Mouse (Mus musculus) embryonic facial prominence, embryonic 11.5 days (tissue): ENCODE measurements at regions not wholly inside any gene's neighbourhood (a gene's known extent, or its start where the extent isn't known, plus 50 kb on each side); places are given as distances from the start of the nearest gene placed in this dataset.

Experiments
- ATAC-seq: fragments of 200-750 bp; cut with Nextera tagmentation; replicated peaks from 2 replicates; pipeline ENCODE4 v1.8.0; 2017; ENCODE audit warnings: low read depth; ENCODE audit not compliant: insufficient number of reproducible peaks, low FRiP score, low TSS enrichment
- DNase-seq: peaks from one replicate; pipeline ENCODE4 v3.0.0-alpha.2; 2015; ENCODE audit warnings: low spot score
- H3K27ac ChIP-seq: fragments of 300-500 bp; sonication (generic); replicated peaks from 2 replicates; pipeline ENCODE4 v1.5.1; 2014; ENCODE audit warnings: mild to moderate bottlenecking, low read depth, low read length, control low read depth
- H3K27me3 ChIP-seq: fragments of 300-500 bp; sonication (generic); 2 replicates; pipeline ENCODE4 v1.6.1; 2014; ENCODE audit warnings: mild to moderate bottlenecking, low read length, moderate library complexity, mixed read lengths; ENCODE audit not compliant: control insufficient read depth, insufficient read depth
- H3K36me3 ChIP-seq: fragments of 300-500 bp; sonication (generic); replicated peaks from 2 replicates; pipeline ENCODE4 v1.6.1; 2014; ENCODE audit warnings: low read depth, mild to moderate bottlenecking, low read length, moderate library complexity, mixed read lengths; ENCODE audit not compliant: control insufficient read depth, insufficient read depth
- H3K4me1 ChIP-seq: fragments of 300-500 bp; sonication (generic); 2 replicates; pipeline ENCODE4 v1.6.1; 2014; ENCODE audit warnings: low read length, mixed read lengths; ENCODE audit not compliant: control insufficient read depth, insufficient read depth
- H3K4me2 ChIP-seq: fragments of 300-500 bp; sonication (generic); 2 replicates; pipeline ENCODE4 v1.6.1; 2014; ENCODE audit warnings: low read depth, mild to moderate bottlenecking, control low read depth, low read length, moderate library complexity
- H3K4me3 ChIP-seq: fragments of 300-500 bp; sonication (generic); 2 replicates; pipeline ENCODE4 v1.5.1; 2014; ENCODE audit warnings: low read depth, low read length, control low read depth
- H3K9ac ChIP-seq: fragments of 300-500 bp; sonication (generic); replicated peaks from 2 replicates; pipeline ENCODE4 v1.6.1; 2014; ENCODE audit warnings: mild to moderate bottlenecking, control low read depth, low read length
- H3K9me3 ChIP-seq: fragments of 300-500 bp; sonication (generic); replicated peaks from 2 replicates; pipeline ENCODE4 v1.6.1; 2016; ENCODE audit warnings: mild to moderate bottlenecking, low read length, inconsistent platforms, mixed read lengths; ENCODE audit not compliant: control insufficient read depth
- WGBS: fragments of 180-500 bp; shearing (Covaris S2); extraction: QIAGEN DNeasy Blood & Tissue Kit; methylation state at CpG from one replicate; pipeline ENCODE4 v1.1.7; 2014; 5-methylcytosine and 5-hydroxymethylcytosine counted together

DNA sequence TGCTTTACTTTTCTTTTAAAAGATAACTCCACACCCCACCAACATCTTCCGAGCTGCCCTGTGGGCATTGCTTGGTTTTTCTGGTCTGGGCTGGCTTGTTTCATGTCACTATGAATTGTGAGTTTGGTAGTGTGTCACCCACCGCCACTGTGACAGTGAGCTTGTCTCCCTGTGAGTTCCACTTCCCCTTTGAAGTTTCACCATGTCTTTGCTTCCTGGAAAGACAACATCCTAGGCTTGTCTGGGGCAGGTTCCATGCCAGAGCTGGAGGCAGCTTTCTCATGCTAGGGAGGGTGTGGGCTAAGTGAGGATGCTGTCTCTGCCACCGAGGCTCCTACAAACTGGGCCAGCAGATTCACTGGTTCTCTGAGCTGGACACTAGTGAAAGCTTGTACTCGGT, 188.6 kb upstream of the Mvb12b start:
- Histone ChIP-seq H3K27me3 (no peaks in the 10 kb centered on the region), H3K9me3 (no peaks in the 10 kb centered on the region), H3K9ac (no peak overlapping the region), H3K4me3 (no peak overlapping the region), H3K27ac (no peak overlapping the region), H3K4me1 (no peaks in the 10 kb centered on the region), H3K4me2 (no peak overlapping the region), H3K36me3 (no peaks in the 10 kb centered on the region)
- ATAC-seq (no peak), DNase-seq (no peak)
- 78% methylated on average over 4 of the region's 4 CpGs for whole genome bisulfite sequencing

GRCm38 (mm10) chr2:34074066-34074465, 186.3 kb upstream of the Mvb12b start:
- Histone ChIP-seq H3K9me3 (no peaks in the 10 kb centered on the region), H3K27ac (no peak overlapping the region), H3K4me3 (no peak overlapping the region), H3K4me1 (no peaks in the 10 kb centered on the region), H3K27me3 (no peaks in the 10 kb centered on the region), H3K36me3 (no peaks in the 10 kb centered on the region), H3K4me2 (no peak overlapping the region), H3K9ac (no peak overlapping the region)
- no peak for ATAC-seq
- 72% methylated on average over 3 of the region's 3 CpGs for WGBS
- no peak for DNase-seq

DNA sequence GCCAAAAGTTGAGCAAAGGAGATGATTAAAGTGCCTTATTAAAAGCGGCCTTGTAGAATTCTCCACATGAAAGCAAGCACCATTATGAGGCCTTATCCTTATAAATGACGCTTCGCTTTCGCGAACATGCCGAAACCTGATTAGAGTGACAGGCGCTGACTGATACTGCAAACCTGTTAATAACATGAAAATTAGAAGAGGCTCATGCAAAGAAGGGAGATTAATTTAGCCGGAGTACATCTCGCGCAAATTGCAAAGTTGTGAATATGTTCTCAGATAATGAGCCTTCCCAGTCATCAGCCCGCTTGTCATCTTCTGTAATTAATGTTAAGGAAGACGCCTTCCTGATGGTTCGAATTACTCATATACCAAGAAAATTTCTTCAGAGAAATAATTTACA, 177.8 kb upstream of the Mvb12b start:
- H3K4me3 ChIP-seq = no peak overlapping the region
- no peaks in the 10 kb centered on the region for H3K36me3 ChIP-seq
- ATAC-seq = no peak
- WGBS = 93% methylated on average over 13 of the region's 13 CpGs
- no peaks in the 10 kb centered on the region for H3K4me1 ChIP-seq
- no peak overlapping the region for H3K4me2 ChIP-seq
- no peaks in the 10 kb centered on the region for H3K27me3 ChIP-seq
- H3K27ac ChIP-seq = no peak overlapping the region
- no peaks in the 10 kb centered on the region for H3K9me3 ChIP-seq
- H3K9ac ChIP-seq = no peak overlapping the region
- no peak for DNase-seq

- no peak for ATAC-seq
- H3K9me3 ChIP-seq = no peaks in the 10 kb centered on the region
- no peak overlapping the region for H3K4me2 ChIP-seq
- no peaks in the 10 kb centered on the region for H3K4me1 ChIP-seq
- no peaks in the 10 kb centered on the region for H3K36me3 ChIP-seq
- WGBS = 42% methylated on average over 10 of the region's 10 CpGs
- H3K27ac ChIP-seq = no peak overlapping the region
- DNase-seq = peak; percentile 83
- H3K4me3 ChIP-seq = no peak overlapping the region
- H3K27me3 ChIP-seq = no peaks in the 10 kb centered on the region
- no peak overlapping the region for H3K9ac ChIP-seq
Measured at GRCm38 (mm10) chr2:34065090-34065489, 177.3 kb upstream of the Mvb12b start.

DNA sequence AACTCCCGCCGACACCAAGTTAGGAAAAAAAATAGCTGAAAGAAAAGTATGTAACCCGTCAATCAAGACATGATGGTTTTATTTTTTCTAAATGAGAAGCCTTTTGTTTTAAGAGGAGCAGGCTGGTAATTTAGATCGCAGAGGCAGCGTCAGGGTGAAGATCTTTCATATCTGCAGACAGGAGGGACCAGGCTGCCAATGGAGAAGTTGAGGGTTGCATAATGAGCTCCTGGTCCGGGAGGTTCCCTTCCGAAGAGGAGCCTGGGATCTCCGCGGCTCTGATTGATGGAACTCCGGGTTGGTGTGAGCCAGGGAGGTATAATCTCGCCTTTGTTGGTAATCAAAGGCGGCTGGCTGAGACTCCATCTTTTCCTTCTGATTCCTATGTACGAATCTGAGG, 168.8 kb upstream of the Mvb12b start:
- no peak overlapping the region for H3K27ac ChIP-seq
- no peaks in the 10 kb centered on the region for H3K27me3 ChIP-seq
- ATAC-seq = no peak
- H3K9me3 ChIP-seq = no peaks in the 10 kb centered on the region
- DNase-seq = no peak
- no peak overlapping the region for H3K4me2 ChIP-seq
- H3K4me1 ChIP-seq = no peaks in the 10 kb centered on the region
- H3K9ac ChIP-seq = no peak overlapping the region
- 79% methylated on average over 13 of the region's 13 CpGs for WGBS
- H3K36me3 ChIP-seq = no peaks in the 10 kb centered on the region
- H3K4me3 ChIP-seq = no peak overlapping the region

- Histone ChIP-seq H3K4me3 (no peak overlapping the region), H3K4me2 (no peak overlapping the region), H3K27ac (no peak overlapping the region), H3K27me3 (no peaks in the 10 kb centered on the region), H3K9ac (no peak overlapping the region), H3K9me3 (no peaks in the 10 kb centered on the region), H3K36me3 (no peaks in the 10 kb centered on the region), H3K4me1 (no peaks in the 10 kb centered on the region; the same call in 1 of the 2 replicates)
- ATAC-seq = no peak
- WGBS = 83% methylated on average over 5 of the region's 5 CpGs
- DNase-seq = no peak
Measured at GRCm38 (mm10) chr2:34043064-34043463, 155.3 kb upstream of the Mvb12b start.

- Histone ChIP-seq H3K36me3 (no peaks in the 10 kb centered on the region), H3K4me2 (no peak overlapping the region), H3K4me3 (no peak overlapping the region), H3K9ac (no peak overlapping the region), H3K27me3 (no peaks in the 10 kb centered on the region), H3K4me1 (no peaks in the 10 kb centered on the region; the same call in 1 of the 2 replicates), H3K9me3 (no peaks in the 10 kb centered on the region), H3K27ac (no peak overlapping the region)
- ATAC-seq (no peak), DNase-seq (no peak)
- WGBS = 60% methylated on average over 7 of the region's 7 CpGs
Measured at GRCm38 (mm10) chr2:34042336-34042735, 154.6 kb upstream of the Mvb12b start.

DNA sequence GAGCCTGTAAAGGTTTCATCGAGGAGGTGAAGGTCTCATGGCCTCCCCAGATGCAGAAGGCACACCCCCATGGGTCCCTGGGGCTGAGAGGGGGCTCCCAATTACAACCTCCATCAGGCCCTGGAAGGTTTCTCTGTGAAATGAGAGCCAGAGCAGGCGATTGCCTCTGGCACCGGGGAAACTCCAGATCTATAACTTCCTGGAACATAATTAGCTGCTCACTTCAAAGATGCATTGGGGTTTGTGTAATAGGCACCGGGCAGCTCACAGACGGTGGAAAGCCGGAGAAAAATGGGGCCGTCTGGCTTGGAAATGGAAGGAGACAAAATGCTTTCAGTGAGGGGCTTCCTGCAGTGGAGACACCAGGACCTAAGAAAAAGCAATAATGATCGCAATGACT, 151.2 kb upstream of the Mvb12b start:
- Histone ChIP-seq H3K9ac (no peak overlapping the region), H3K27me3 (no peaks in the 10 kb centered on the region), H3K9me3 (no peaks in the 10 kb centered on the region), H3K36me3 (no peaks in the 10 kb centered on the region), H3K27ac (no peak overlapping the region), H3K4me3 (no peak overlapping the region), H3K4me2 (no peak overlapping the region), H3K4me1 (no peaks in the 10 kb centered on the region; the same call in 1 of the 2 replicates)
- DNase-seq (peak; percentile 57), ATAC-seq (no peak)
- 34% methylated on average over 8 of the region's 8 CpGs for WGBS
